11 mouse cellular contexts compared by ENCODE assay signal in the genomic region with DNA sequence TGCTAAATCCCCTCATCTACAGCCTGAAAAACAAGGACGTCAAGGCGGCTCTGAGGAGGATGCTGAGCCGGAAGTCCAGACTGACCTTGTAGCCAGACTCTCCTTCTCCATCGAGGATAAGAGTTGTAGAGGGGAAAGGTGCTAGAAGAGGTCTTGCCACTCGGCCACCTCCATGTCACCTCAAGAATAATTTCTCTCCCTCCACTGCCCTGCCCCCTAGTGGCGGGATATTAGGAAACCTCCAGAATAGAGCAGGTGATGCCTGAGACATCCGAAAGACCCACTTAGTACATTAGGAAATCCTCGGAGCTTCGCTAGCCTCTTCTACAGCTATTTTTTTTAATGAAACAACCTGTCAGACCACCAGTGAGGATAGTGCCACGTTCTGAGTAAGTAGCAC. TPM values are rescaled to one million over a fixed set of nuclear protein-coding genes. Genes with fewer than 3 reads are reported as not detected.
DNase-seq lines count a peak whose midpoint lies in the region; TF ChIP-seq lines count a peak whose summit lies in the region.
"Had no signal": no experiment of that assay in that cellular context is flagged by ENCODE, and none has a peak within 500 bp of the region (broad histone marks: within the 10 kb centered on the region; RNA-seq: fewer than 3 reads in every experiment).

No protein-coding gene starts in this region.

- peak; percentile 38 to 78 for DNase-seq in heart, adult 18-20 months
- DNase-seq in heart, embryonic 10.5 days (ENCODE audit: low spot score): no peak
- DNase-seq in ovary, postnatal 36 days (ENCODE audit: low spot score): peak; percentile 37
- no peak for DNase-seq in ovary, adult 18-20 months (ENCODE audit: low spot score)
- DNase-seq in brain, adult 2 months (ENCODE audit: low read depth, low spot score): peak; percentile 35
- peak; percentile 28 for DNase-seq in forelimb bud, embryonic 11.5 days (ENCODE audit: low read depth, low spot score)
- peak; percentile 74 for DNase-seq in lung, postnatal 14 days
- peak; percentile 67 for DNase-seq in thymus, adult 2 months

- no peaks in the 10 kb centered on the region for H3K36me3 ChIP-seq in heart, embryonic 10.5 days
- H3K36me3 ChIP-seq in thymus, adult 2 months (ENCODE audit: control insufficient read depth, insufficient read depth, low read length): no peaks in the 10 kb centered on the region
- H3K36me3 ChIP-seq: midbrain, embryonic 12.5 days had no signal

- no peak for TF ChIP-seq POLR2A in thymus, adult 2 months (IDR thresholded peaks at IDR 0.05; ENCODE audit: control insufficient read depth, extremely low read depth, insufficient read depth, low read length, poor library complexity)

- 48% methylated on average over 10 of the region's 10 CpGs for WGBS in heart, embryonic 10.5 days
- WGBS in thymus, adult 2 months: 51% methylated on average over 10 of the region's 10 CpGs

- no peaks in the 10 kb centered on the region for H3K9me3 ChIP-seq in heart, embryonic 10.5 days
- H3K9me3 ChIP-seq: midbrain, embryonic 12.5 days had no signal

- H3K27me3 ChIP-seq in heart, embryonic 10.5 days (ENCODE audit: insufficient read depth, poor library complexity, severe bottlenecking): peaks cover 15% of the 10 kb centered on the region
- H3K27me3 ChIP-seq in thymus, adult 2 months (ENCODE audit: control insufficient read depth, insufficient read depth, low read length): no peaks in the 10 kb centered on the region
- H3K27me3 ChIP-seq: midbrain, embryonic 12.5 days had no signal

- TF ChIP-seq CTCF in thymus, adult 2 months (IDR thresholded peaks at IDR 0.05; ENCODE audit: borderline replicate concordance, control insufficient read depth, extremely low read depth, insufficient read depth, low read length, poor library complexity): no peak; the same call in 1 of the 2 replicates

- no peak overlapping the region for H3K27ac ChIP-seq in heart, embryonic 10.5 days
- no peak overlapping the region for H3K27ac ChIP-seq in thymus, adult 2 months (ENCODE audit: control insufficient read depth, insufficient read depth, low read length)
- H3K27ac ChIP-seq: midbrain, embryonic 12.5 days had no signal

- H3K4me1 ChIP-seq in heart, embryonic 10.5 days: no peaks in the 10 kb centered on the region
- peaks cover 2% of the 10 kb centered on the region; the same call in 1 of the 2 replicates for H3K4me1 ChIP-seq in thymus, adult 2 months (replicated peaks; ENCODE audit: control insufficient read depth, insufficient read depth, low read length)
- H3K4me1 ChIP-seq: midbrain, embryonic 12.5 days had no signal

- H3K4me3 ChIP-seq in heart, embryonic 10.5 days: no peak overlapping the region
- no peak overlapping the region for H3K4me3 ChIP-seq in thymus, adult 2 months (ENCODE audit: control insufficient read depth, insufficient read depth, low read length)
- H3K4me3 ChIP-seq: midbrain, embryonic 12.5 days had no signal

RNA-seq across cellular contexts. Expression of gene OR5BS1P, which starts 5.7 kb away (rescaled TPM):
- not detected for total RNA-seq in heart, adult 18-20 months (2021)
- polyA plus RNA-seq in heart, embryonic 10.5 days (2016; fragmentation: Nextera tagmentation; extraction: Ambion mirVana): not detected in 2 replicates
- polyA plus RNA-seq in thymus, adult 2 months (2012; rRNA removed): not detected in 2 replicates
- total RNA-seq: adrenal gland, postnatal 4 days; hematopoietic stem cell, adult 5-6 weeks had no signal
- polyA plus RNA-seq: midbrain, embryonic 12.5 days had no signal

RNA-seq across cellular contexts. Expression of gene Lalba, which starts 7.1 kb away (rescaled TPM):
- total RNA-seq in heart, adult 18-20 months (2021): under 1 TPM in 1 of 2 experiments, not detected in 1; 0.39 TPM
- polyA plus RNA-seq in heart, embryonic 10.5 days (2016; fragmentation: Nextera tagmentation; extraction: Ambion mirVana): not detected in 2 replicates
- 0.48 TPM in 1 of 2 replicates, not detected in the other for polyA plus RNA-seq in thymus, adult 2 months (2012; rRNA removed)
- total RNA-seq: adrenal gland, postnatal 4 days; hematopoietic stem cell, adult 5-6 weeks had no signal
- polyA plus RNA-seq: midbrain, embryonic 12.5 days had no signal

RNA-seq across cellular contexts. Expression of gene Olfr279, which starts 16.8 kb away (rescaled TPM):
- not detected for total RNA-seq in heart, adult 18-20 months (2021)
- not detected in 2 replicates for polyA plus RNA-seq in heart, embryonic 10.5 days (2016; fragmentation: Nextera tagmentation; extraction: Ambion mirVana)
- not detected in 2 replicates for polyA plus RNA-seq in thymus, adult 2 months (2012; rRNA removed)
- total RNA-seq: adrenal gland, postnatal 4 days; hematopoietic stem cell, adult 5-6 weeks had no signal
- polyA plus RNA-seq: midbrain, embryonic 12.5 days had no signal

RNA-seq across cellular contexts. Expression of gene Olfr281, which starts 23.0 kb away (rescaled TPM):
- total RNA-seq in heart, adult 18-20 months (2021): not detected
- not detected in 2 replicates for polyA plus RNA-seq in heart, embryonic 10.5 days (2016; fragmentation: Nextera tagmentation; extraction: Ambion mirVana)
- not detected in 2 replicates for polyA plus RNA-seq in thymus, adult 2 months (2012; rRNA removed)
- total RNA-seq: adrenal gland, postnatal 4 days; hematopoietic stem cell, adult 5-6 weeks had no signal
- polyA plus RNA-seq: midbrain, embryonic 12.5 days had no signal

RNA-seq across cellular contexts. Expression of gene Olfr282, which starts 44.4 kb away (rescaled TPM):
- not detected for total RNA-seq in heart, adult 18-20 months (2021)
- polyA plus RNA-seq in heart, embryonic 10.5 days (2016; fragmentation: Nextera tagmentation; extraction: Ambion mirVana): not detected in 2 replicates
- polyA plus RNA-seq in thymus, adult 2 months (2012; rRNA removed): not detected in 2 replicates
- total RNA-seq: adrenal gland, postnatal 4 days; hematopoietic stem cell, adult 5-6 weeks had no signal
- polyA plus RNA-seq: midbrain, embryonic 12.5 days had no signal

Comparison
In these comparisons a context has a peak if more than half of its experiments do, and no peak if none do; other contexts are left out.
1. DNase-seq: peak in heart, adult 18-20 months (2 of 2), ovary, postnatal 36 days (single experiment), brain, adult 2 months (single experiment), forelimb bud, embryonic 11.5 days (single experiment), lung, postnatal 14 days (single experiment) and thymus, adult 2 months (single experiment); none in heart, embryonic 10.5 days (single experiment) and ovary, adult 18-20 months (single experiment).